Mouse (Mus musculus): ENCODE measurements around the gene Naaladl1.

Naaladl1 gene

DNA sequence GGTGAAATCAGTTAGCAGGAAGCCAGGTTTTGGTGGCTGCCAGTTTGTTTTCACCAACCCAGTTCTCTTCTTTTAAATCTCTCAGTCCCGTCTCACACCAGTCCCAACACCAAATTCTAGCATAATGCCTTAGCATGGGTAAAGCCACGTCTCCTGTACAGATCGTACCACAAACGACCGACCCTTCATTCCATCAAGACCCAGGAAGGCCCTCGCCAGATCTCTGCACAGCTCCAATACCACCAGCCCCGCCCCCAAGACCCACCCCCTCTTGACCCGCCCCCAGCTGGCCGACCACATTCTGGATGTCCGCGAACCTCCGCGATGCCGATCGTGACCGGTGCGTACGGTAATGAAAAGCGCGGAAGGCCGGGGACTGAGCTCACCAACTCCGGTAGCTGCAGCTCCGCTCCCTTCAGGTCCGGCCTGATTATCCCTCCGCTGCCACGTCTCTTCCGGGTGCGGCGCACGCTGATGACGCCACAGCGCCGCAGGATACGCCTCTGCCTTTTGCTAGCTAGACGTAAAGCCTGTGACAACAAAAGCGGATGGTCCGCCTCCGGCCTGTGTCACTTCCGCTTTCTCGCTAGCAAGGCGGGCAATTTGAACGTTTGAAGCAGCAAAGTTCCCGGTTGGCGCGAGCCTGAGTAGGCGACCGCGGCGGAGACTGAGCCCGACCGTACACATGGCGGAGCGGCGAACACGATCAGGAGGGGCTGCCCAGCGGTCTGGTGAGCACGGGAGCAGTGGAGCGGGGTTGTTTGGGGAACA lies 20.9 kb upstream of the Naaladl1 start, which contains the start of the genes Zfpl1 and Cdca5:
TSS of gene Zfpl1 (minus strand) at position 479 of the 771 bp plus-strand sequence.
TSS of gene Cdca5 (plus strand) at position 506 of the 771 bp plus-strand sequence.
- in situ Hi-C loops (cut with MboI): no loop called here

DNA sequence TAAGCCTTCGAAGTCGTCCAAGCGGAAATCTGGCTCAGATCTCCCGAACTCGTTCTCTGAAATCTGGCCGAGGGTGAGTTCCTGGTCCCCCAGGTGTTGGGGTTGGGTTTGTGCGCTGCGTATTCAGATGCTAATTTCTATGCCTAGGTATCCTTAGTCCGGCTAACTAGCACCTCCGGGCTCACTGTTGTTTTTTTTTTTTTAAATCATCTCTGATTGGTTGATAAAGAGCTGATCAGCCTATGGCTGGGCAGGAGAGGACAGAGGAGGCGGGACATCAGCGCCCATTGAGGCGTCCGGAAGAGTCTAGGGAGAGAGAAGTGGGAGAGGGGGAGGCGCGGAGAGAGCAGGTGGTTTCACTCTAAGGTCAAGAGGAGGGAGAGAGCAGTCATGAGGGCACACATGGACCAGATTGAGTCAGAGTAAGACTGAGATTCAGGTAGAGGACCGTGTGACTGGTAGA lies 20.1 kb upstream of the Naaladl1 start:
- in situ Hi-C loops (cut with MboI): no loop called here

DNA sequence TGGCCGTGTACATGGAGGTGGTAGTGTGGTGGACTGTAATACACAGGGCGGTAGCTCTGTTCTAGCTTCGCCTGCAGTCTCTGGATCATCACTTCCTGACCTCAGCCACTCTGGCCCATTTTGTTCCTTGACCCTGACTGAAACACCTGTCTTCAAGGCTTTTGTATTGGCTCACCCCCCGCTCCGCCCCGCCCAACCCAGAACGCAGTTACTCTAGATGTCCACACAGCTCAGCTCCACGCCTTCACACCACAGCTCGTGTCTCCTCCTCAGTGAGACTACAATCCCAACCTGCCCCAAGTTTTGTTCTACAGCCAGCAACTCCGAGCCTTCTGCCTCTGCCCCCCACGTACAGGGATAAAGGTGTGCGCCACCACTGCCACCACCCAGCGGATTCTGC lies 16.7 kb upstream of the Naaladl1 start:
- in situ Hi-C loops (cut with MboI): no loop called here

DNA sequence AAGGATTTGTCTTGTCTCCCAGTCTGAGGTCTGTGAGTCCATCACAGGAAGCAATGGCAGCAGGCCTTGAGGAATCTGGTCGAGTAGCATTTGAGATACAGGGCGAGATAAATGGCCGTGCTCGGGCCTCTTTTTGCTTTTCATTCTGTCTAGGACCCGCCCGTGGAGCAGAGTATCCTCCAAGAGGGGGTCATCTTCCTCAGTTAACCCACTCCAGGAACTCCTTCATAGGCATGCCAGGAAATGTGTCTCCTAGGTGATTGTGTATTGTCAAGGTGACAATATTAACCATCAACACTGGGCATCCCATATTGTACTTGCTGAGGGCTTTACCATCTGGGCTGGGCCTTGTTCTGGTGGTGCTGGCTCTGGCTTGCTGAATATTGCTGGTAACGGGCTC lies 11.5 kb upstream of the Naaladl1 start, which contains the start of gene AC131692.1:
TSS of gene AC131692.1 (plus strand) at position 301 of the 400 bp plus-strand sequence.
- in situ Hi-C loops (cut with MboI): no loop called here

DNA sequence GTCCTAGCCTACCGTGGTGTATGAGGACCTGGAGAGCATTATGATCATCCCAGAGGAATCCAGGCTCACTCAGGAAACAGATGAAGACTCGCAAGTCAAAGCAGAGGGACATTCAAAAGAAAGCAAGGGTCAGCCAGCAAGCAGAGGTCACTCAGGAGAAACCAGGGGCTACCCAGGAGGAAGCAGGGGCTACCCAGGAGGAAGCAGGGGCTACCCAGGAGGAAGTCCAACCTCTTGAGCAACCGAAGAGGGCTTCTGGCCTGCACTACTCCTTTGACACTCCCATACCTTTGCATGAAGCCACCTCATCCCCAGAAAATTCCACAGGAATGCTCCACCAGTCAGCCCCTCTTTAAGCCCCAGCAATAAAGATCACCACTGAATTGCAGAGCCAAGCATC lies 7.7 kb upstream of the Naaladl1 start:
- in situ Hi-C loops (cut with MboI): no loop called here

DNA sequence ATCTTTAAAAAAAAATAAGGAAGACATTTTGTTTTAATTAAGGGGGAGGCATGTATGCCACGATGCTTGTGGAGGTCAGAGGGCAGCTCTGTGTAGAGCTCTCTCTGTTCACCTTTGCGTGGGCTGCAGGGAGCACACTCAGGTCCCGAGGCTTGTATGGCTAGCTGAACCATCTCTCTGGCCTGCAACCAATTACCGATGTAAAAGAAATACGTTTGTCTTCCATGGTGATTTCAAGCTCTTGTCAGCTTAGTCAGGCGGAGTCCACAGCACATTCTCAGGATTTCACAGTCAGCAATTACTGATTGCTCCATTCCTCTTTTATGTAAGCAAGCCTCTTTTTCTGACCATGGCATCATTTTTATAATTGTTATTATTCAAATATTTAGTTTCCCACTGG lies 4.4 kb upstream of the Naaladl1 start:
- in situ Hi-C loops (cut with MboI): no loop called here

DNA sequence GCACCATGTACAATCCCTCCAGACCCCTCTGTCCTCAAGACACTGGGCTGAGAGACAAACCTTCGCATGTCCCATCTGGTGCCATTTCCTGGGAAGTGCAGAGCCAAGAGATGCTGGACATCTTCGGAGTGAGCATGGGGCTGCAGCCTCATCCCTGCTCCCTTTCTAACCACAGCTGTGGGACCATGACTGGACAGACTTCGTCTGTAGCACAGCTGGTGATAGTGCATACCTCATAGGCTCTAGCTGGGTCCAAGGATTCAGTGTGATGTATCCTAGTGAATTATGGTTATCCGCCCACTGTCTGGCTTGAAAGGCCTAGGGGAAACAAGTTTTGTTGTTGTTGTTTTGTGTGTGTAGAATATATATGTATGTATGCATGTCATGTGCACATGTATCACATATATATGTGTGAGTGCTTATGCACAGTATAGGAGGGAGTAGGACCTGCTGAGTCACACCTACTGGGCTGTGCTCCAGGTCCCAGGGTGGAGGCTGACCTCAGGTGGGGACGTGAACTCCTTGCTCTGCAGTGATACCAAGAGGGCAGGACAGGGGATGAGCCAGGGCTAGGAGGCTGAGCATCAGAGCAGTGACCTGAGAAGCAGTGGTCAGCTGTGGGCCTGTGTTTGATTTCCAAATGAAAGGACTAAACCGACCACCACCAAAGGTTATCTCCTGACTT lies 3.3 kb upstream of the Naaladl1 start:
- in situ Hi-C loops (cut with MboI): no loop called here

DNA sequence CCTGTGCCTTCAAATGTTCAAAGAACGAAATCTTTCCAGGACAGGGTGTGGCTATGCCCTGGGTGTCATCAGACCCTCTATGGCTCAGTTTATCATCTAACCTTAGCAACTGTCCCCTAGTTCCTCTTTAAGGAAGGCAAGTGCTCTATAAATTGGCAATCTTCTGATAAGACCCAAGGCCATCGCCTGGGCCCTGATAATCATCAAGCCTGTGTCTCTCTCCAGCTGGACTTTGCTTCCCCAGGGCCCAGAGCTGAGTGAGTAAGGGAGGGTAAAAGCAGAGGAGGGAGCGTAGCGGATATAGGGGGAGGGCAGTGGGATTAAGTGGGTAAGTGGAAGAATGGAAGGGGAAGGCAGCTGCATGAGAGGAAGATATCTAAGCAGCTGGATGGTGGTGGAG lies 1.1 kb upstream of the Naaladl1 start:
- in situ Hi-C loops (cut with MboI): no loop called here

DNA sequence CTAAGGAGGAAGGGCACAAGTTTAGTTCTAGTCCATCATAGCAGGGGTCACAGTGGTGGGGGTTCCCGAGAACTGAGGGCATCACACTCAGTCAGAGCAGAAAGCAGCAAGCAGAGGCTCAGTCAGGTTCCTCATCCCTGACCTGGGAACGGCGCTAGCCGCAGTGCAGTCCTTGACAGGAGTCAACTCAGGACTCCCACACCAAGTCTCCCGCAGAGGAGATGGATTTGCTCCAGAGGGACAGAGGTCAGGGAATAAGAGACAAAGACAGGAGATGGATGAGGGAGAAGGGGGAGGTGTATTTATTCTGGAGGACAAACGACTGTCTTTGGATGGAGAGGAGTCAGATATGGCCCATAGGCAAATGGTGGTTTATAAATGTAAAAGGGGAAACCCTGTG lies 7.5 kb downstream of the Naaladl1 start:
- in situ Hi-C loops (cut with MboI): no loop called here

DNA sequence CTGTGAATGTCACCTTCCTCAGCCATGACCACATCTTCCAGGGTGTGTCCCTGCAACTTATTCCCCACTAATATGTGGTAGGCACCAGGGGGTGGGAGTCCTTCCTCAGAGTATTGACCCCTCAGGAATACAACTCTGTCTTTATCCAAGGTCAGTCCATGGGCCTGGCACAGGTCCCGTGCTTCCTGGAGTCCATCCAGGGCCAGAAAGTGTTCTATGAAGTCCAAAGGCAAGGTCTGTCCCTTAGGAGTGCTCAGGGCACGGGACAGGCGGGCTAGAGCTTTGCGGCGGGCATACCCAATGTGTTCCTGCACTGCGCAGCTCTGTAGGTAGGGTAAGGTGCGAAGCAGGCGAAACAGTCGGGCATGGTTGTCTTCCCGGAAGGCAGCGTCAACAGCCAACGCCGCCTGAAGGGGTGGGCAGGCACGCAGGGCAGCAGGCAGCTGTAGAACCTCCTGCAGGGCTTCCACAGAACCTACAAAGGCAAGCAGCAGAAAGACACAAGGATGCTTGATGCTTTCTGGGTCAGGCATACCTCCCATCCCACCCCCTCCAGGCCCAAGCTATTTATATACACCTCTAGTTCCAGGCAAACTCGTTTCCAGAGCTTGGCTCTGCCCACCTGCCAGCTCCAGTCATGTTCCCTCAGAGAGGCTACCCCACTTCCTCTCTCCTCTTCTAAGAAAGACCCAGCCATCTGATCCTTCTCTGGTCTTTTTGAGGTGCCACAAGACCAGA lies 10.7 kb downstream of the Naaladl1 start:
- in situ Hi-C loops (cut with MboI): no loop called here

DNA sequence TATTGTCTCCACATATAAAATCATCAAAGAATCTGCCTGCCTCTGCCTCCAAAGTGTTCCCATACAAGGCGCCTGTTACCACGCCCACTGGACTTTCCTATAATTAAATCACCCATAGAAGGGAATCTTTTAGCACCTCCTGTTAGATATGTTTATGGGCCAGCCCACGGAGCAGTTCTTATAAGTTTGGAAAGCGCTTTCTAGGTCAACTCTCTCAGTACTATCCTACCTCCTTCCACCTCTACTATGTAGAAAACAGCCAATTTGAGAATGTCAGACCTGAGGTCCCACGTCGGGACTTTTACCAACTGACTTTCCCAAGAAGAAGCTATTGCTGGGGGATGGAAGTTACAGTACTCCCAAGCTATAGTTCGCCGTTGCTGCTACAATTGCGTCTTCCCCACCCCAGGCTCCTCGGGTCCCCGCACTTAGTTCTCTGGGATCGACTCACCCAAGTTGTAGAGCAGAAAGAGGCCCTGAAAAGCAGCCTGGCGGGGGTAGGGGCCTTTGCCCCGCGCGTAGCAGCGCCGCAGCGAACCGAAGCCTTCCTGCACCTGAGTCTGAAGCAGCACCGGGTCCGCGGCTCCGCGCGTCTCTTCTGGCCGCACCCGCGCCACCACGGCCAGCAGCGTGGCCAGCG lies 11.9 kb downstream of the Naaladl1 start:
- in situ Hi-C loops (cut with MboI): no loop called here

DNA sequence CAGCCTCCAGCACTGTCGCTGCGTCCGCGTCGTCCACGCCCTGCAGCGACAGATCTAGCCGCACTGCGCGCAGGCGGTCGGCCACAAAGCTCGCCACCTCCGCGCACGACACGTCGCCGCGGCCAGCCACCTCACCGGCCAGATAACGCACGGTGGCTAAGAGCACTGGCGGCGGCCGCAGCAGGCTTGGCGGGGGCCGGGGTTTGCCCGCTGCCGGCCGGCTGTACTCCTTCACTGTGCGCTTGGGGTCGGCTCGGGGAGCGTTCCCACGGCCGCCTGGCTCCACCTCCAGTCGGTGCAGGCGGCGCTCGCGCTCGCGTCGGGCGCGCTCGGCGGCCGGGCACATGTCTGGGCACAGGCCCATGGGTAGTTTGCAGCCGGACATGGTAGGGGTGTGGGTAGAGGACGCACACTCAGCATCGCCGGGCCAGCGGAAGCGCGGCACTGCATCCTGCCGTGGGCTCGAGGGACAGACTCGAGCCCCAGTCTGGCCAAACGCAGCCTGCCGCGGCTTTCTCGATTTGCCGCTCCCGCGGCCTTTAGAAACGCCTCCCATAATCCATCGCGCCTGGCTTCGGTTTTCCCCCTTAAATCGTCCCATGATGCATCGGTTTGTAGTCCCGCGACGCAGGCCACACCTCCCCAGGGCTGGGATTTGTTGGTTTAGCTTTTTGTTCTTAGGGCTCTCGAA lies 12.5 kb downstream of the Naaladl1 start, which contains the start of gene Sac3d1:
TSS of gene Sac3d1 (minus strand) at position 665 of the 691 bp plus-strand sequence.
- in situ Hi-C loops (cut with MboI): no loop called here

DNA sequence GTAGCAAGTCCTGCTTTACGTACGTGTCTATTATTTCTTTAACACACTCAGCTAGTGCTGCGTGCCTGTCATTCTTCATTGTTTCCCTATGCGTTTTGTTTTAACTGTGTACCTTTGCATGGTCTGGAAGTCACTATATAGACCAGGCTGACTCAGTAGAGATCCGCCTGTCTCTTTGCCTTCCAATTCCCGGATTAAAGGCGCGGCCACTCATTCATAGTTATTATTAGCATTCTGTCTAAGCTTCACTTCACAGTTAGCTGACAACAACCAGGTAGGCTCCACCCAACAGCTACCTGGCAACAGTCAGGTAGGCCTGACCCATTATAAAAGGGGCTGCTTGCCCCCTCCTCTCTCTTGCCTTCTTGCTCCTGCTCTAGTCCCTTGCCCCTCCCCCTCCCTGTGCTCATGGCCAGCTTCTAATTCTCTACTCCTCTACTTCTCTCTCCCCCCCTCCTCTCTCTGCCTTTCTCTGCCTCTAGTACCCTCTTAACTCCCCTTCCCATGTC lies 13.1 kb downstream of the Naaladl1 start:
- in situ Hi-C loops (cut with MboI): no loop called here

DNA sequence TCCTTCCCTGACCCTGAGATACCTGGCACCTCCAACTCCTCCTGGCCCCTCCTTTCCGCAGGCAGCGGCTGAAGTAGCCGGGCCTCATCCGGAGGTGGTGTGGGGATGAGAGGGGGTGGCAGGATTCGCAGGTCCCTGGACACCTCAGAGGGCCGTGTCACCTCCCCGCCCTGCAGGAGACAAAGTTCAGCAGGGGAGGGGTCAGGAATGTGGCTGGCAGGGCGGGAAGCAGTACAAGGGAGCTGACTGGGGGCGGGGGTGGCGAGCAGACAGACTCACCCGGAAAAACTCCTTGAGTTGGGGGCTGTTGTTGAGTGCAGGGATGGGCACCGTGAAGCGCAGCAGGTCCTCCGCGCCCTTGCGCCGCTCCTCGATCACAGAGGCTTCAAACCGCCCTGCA lies 16.2 kb downstream of the Naaladl1 start:
- in situ Hi-C loops (cut with MboI): loop anchor here (10.0 kb wide), 1 partner anchor 157 kb away; the partner anchor contains the start of gene Pola2

DNA sequence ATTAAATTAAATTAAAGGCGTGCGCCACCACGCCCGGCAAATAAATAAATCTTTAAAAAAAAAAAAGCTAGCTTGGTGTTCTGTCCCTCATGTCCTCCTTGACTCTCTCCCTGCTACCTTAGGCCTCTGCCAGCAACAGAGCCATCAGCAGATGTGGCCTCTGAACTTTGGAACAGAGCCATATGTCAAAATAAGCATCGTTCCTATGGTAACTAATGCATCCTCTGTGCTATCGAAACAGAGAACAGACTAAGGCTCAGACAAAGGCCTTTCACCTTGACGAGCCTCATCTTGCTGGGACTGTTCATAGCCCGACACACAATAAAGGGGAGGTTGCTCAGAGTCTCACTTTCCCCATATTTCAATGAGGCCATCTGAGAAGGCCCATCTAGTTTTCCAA lies 17.7 kb downstream of the Naaladl1 start:
- in situ Hi-C loops (cut with MboI): loop anchor here (10.0 kb wide), 1 partner anchor 159 kb away; the partner anchor contains the start of gene Pola2

DNA sequence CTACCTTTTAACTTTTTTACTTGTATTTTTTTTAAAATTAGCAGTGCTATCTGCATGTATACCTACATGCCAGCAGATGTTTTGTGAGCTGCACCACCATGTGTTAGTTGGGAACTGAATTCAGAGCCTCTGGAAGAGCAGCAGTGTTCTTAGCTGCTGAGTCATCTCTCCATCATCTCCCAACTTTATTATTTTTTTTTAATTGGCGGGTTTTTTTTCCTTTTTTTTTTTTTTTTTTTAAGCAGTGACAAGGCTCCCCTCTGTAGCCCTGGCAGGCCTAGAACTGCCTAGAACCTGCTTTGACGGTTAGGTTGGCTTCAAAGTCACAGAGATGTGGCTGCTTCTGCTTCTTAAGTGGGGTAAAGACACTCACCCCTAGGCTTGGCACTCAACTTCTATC lies 19.3 kb downstream of the Naaladl1 start:
- in situ Hi-C loops (cut with MboI): loop anchor here (10.0 kb wide), 1 partner anchor 160 kb away; the partner anchor contains the start of gene Pola2

DNA sequence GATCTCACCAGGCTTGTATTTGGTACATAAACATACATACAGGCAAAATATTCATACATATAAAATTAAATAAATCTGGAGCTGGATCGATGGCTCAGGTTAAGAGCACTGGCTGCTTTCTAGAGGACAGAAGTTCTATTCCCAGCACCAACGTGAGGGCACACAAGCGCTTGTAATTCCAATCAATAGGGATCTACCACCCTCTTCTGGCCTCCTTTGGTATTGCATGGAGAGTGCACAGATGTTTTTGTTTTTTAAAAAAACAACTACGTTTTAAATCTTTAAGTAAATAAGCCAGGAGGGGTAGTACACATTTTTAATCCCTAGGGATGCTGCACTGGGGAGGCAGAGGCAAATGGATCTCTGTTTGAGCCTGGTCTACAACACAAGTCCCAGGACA lies 20.7 kb downstream of the Naaladl1 start:
- in situ Hi-C loops (cut with MboI): loop anchor here (10.0 kb wide), 1 partner anchor 161 kb away; the partner anchor contains the start of gene Pola2

DNA sequence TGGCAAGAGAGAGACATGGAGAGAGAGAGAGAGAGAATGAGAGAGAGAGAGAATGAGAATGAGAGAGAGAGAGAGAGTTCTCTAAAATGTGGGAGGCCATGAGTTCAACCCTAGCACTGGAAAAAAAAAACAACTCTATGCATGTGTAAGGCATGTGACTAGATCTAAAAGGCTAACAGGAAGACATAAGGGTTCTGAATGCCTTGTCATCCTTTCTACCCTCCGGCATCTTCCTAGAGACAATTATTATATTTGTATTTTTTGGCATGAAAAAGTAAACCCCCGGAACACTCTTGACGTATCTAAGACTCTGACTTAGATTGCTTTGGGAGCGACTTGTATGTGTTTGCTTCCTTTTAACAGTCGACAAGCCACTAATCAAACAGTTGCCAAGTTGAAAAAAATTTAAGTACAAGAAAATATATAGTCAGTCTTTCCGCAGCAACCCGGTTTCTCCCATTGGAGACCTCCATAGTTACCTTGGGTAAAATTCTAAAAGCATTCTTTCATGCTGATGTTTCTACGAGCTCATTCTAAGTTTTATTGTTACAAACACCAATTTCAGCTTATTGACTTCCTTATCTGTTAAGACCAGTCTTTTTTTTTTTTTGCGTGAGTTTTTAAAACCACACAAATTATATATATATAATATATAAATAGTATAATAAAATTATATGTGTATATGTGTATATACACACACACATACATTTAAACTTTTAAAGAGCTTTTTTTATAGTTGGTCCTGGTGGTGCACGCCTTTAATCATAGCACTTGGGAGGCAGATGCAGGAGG lies 21.4 kb downstream of the Naaladl1 start:
- in situ Hi-C loops (cut with MboI): loop anchor here (10.0 kb wide), 1 partner anchor 162 kb away; the partner anchor contains the start of gene Pola2

DNA sequence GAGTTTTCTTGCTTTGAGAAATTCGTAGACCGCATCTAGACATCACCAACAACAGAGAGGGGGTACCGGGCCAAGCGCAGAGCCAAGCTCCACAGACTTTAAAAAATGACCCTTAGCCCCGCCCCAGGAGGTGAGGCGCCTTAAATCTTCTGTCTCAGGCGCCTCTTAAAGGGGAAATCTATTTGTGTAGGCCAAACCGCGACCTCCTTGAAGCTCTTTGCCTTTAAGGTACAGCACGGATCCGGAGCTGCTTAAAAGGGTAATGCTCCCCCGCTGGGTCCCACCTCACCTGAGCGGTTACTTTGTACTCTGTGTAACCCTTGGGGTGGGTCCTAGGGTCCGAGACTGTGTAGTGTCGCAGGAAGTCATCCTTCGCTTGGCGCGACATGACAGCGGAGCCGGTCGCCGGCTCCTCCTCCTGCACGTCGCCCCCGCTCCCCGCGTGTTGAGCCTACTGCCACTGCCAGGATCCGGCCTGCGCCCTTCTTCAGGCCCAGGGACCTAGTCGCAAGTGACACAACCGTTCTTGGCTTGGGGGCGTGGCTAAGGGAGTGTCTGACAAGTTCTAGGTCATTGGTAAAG lies 22.3 kb downstream of the Naaladl1 start, which contains the start of gene Snx15:
TSS of gene Snx15 (minus strand) at position 545 of the 582 bp plus-strand sequence.
- in situ Hi-C loops (cut with MboI): loop anchor here (10.0 kb wide), 1 partner anchor 163 kb away; the partner anchor contains the start of gene Pola2

All from mature B cell (primary cell).